Mouse (Mus musculus) spleen, postnatal 10 days (tissue): ENCODE data around the gene Nup155.
"Not testable (repeated sequence)": the region's sequence is repeated elsewhere in the genome, so short reads cannot be mapped to it uniquely, and the experiment has no call there.

Source experiments
- DNase-seq, 2 experiments: peaks; one replicate each; pipeline ENCODE4 v3.0.0; 2021 to 2022; ENCODE audit warnings: low spot score in 2 of 2

Gene Nup155

DNA sequence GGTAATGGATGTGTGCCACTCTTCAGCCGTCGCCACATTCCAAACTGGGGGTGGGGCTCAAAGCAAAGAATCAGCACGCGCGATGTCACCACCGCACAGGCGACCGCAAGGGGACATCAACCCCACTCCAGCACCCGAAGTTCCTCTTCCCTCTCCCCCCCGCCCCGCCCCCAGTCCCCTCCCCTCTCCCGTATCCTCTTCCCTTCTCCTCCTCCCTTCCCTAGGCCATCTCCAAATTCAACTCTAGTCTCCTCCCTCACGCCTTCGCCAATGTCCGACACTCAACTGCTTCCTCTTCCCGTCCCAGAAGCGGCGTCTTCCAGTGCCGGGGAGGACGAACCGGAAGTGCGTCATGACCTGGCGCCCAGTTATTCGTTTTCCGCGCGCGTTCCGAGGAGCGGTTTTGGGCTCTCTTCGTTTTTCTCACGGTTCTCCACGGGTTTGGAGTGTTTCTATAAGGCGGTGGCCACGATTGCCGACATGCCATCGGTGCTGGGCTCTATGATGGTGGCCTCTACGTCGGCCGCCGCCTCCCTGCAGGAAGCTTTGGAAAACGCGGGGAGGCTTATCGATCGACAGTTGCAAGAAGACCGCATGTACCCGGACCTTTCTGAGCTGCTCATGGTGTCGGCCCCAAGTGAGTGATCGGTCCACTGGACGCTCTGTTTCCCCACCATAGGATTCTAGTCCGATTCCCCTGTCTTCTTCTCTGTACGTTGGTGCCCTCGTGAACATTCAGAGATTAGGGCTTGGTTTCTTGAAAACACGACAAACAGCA, at the start of gene Nup155:
Nup155 (plus strand) TSS at position 308 of the 778 bp plus-strand sequence.
- DNase-seq, result peak; percentile 77 to 92

DNA sequence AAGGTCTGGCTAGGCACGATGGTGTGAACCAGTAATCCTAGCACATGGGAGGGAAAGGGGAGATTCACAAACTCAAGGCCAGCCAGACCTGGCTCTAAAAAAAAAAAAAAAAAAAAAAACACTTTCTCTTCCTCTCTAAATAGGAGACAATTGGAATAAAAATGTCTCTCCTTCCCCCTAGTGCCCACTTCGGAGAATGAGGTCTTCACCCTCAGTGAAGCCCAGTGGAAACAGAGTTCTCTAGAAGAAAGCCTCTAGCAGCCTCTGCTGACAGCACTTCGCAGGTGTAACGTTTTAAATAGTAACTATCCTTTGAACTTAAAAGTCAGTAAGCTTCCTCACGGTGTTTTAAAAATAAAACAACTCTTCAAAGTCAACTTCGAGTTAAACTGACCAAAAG, 43.9 kb upstream of the Nup155 start:
- no peak for DNase-seq

DNA sequence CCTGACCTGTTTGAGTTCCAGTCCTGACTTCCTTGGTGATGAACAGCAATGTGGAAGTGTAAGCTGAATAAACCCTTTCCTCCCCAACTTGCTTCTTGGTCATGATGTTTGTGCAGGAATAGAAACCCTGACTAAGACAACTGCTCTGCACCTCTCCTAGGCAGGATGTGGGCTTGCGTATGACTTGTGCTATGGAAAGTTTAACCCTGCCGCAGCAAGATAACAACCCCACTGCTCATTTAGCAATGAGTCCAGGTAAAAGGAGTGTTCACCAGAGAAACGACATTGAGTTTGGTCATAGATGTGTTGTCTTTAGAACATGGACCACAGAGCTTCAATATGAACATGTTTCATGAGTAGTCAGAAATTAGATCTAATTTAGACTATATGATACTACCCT, 35.9 kb upstream of the Nup155 start:
- DNase-seq, result not testable (repeated sequence)

DNA sequence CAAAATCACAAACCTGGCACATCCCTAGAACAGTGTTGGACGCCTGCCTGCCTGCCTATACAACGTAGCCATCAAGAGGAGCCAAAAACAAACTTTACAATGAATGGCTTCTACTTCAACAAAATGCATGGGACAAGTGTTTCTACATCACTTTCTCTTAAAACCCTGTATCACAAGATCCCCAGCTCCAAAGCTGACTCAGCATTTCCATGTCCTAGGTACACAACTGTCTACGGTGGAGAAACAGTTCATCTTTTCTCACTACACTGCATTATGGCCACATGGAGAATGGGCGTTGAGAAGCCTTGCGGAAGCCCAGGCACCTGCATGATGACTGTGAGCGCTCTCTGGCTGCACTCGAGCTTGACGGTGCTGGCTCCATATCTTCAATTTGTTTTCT, 26.9 kb upstream of the Nup155 start:
- DNase-seq, result no peak

DNA sequence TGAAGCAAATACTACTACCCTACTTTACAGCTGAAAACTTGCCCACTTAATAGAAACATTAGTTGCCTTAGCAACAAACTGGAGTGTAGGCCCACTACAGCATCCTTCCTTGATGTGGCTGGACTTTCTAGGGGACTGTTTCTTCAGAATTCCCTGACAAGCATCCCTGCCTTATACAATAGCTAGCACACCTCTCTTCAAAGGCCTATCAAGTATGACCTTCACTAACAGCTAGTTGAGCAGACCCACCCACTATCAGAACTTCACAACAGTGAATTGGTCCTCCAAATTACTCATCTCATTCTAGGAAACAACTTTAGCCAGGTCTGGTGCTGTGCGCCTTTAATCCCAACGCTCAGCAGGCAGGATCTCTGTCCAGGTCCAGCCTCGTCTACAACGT, 21.8 kb upstream of the Nup155 start:
- no peak for DNase-seq

DNA sequence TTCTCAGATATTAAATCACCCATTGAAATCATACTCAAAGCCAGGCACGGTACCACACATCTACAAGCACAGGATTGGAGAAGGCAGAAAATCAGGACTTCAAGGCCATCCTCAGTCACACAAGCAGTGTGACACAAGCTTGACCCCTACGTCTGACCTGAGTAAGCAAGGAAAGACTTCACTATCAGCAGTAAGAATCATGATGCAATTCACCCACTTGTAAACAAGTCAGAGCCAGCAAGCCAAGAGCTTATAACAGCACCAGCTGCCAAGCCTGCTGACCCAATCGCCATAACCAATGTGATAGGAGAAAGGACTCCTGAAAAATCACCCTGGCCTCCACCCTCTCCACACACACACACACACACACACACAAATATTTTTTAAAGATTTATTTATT, 20.4 kb upstream of the Nup155 start:
- no peak for DNase-seq

DNA sequence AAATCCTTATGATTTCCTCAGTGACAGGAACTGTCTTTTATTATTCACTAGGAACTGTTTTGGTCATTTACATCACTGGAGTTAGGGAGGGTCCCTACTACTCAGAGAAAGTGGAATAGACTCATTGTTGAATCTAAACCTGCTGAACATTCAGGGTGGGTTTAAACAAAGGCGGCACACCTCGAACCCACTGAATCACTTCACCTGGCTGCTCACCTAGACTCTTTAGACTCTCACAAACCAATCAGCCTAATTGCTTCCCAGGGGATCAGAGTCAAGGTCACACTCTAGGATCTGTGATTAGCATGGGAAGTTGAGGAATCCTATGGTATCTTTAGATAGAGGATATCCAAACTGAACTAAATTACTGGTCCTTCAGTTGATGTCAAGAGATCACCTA, 18.4 kb upstream of the Nup155 start:
- no peak for DNase-seq

DNA sequence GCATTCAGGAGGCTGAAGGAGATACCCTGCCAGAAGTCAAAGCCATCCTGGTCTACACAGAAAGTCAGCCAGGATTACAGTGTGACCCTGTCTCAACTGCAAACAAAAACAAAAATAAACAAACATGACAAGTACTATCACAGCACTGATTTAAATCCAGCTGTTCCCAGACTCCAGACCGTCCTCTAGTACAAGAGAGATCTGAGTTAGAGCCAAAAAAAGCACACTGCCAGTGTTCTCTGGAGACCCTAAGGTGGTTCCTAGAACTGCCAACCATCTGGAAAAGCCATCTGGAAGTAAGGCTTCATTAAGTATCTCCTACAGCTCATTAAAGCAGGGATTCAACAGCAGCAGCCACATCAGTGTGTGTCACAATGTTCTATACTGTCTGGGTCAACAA, 16.4 kb upstream of the Nup155 start:
- not testable (repeated sequence) for DNase-seq

DNA sequence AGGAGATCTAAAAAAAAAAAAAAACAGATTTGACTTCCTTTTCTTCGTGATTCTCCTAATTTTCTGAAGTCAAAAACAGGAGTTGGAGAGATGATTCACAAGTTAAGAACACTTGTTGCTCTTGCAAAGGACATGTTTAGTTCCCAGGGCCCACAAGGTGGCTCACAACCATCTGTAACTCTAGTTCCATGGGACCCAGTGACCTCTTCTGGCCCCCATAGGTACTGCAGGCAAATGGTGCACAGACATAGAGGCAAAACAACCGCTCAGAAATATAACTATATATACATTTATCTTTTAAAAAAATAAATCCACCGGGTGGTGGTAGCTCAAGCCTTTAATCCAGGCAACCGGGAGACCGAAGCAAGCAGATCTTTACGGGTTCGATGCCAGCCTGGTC, 11.2 kb upstream of the Nup155 start:
- peak; percentile 74 to 90 for DNase-seq

DNA sequence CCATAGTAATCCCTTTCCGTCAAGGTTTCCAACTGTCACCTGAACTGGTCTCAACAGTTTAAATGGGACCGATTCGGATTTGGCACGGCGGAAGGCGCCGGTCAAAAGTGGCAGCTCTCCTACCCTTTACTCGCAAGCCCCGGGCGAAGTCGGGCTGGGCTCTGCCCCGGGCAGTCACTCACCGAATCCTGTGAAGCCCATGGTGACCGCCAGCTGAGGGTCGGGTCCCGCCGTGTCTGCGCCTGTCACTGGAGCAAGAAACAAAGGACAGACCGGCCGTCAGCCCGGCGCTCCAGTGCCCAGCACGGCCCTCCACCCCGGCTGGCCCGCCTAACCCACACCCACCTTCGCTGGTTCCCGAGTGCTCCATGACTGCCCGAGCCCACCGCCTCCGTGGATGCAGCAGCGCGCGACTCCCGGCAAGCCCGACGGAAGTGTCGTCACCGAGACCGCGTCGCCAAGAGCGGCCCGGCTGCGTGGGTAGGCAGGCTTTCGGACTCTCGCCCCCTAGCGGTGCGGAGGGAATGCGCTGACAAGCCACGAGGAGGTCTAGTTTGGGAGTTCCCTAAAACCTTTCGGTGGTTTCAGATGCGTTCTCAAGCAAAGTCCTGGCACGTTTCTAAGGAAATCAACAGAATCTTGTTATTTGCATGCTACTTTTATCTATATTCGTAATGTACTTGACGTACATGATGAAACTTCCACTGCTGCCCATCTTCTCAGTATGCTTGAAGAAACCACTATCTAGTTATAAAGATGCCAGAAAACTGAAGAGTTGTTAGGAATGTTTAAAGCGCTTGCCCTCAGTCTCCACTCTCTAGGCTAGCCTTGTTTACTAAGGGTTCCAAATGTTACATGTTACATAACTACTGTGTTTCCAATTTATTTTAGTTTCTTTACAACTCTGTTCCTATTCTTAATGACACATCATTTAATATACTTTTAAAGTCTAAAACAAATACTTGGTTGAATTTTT, 10.0 kb upstream of the Nup155 start, which contains the start of gene Wdr70:
Wdr70 (minus strand) TSS at position 436 of the 976 bp plus-strand sequence.
- DNase-seq, result peak; percentile 98 to 99

DNA sequence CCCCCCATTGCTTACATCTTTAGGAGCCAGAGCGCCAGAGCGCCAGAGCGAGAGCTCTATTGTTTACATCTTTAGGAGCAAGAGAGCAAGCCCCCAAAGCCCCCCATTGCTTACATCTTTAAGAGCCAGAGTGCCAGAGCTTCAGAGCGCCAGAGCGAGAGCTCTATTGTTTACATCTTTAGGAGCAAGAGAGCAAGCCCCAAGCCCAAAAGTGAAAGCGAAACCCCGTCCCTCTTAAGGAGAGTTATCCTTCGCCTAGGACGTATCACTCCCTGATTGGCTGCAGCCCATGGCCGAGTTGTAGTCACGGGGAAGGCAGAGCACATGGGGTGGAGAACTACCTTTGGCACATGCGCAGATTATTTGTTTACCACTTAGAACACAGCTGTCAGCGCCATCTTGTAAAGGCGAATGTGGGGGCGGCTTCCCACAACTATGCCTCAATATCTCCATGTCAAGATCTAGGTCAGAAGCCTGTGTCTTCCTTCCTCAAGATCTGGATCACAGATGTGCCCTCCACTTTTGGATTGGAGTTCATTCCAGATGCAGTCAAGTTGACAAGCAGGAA, 7.0 kb upstream of the Nup155 start:
- not testable (repeated sequence) for DNase-seq

DNA sequence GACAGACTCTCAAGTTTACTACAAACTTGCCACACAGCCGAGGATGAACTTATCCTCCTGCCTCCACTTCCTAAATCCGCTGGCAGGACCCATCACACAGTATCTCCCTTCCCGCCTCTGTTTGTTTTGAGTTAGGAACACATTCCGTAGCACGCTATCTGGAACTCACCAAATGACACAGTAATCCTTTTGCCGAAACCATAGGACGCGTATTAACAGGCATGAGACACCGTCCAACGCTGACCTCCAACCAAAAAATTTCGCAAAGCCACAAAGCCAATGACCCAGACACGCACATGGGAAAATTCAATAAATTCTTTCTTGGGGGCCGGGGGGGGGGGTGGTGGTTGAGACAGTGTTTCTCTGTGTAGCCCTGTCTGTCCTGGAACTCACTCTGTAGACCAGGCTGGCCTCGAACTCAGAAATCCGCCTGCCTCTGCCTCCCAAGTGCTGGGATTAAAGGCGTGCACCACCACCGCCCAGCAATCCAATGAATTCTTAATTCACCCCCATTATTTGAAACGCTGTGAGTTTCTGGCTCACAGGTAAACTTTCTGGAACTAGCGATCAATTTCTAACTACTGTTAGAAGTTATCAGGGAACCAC, 610 bp upstream of the Nup155 start:
- no peak for DNase-seq

DNA sequence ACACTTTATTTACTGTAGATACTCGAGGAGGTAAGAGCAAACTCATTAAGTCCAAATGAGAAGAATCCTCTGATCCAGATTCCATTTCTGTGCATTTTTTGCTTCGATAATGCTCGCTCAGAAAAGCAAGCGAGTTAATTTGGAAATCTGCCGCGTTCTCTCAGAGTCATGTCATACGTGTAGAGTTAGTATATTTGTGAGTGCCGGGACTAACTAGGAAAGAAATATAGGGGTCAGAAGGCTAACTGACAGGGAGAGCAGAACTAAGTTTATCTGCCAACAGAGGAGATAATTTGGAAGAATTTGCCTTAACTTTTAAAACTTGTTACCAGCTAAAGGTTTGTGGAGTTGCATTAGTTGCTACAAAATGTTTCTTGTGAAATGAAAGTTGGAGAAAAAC, 709 bp downstream of the Nup155 start:
- no peak for DNase-seq

DNA sequence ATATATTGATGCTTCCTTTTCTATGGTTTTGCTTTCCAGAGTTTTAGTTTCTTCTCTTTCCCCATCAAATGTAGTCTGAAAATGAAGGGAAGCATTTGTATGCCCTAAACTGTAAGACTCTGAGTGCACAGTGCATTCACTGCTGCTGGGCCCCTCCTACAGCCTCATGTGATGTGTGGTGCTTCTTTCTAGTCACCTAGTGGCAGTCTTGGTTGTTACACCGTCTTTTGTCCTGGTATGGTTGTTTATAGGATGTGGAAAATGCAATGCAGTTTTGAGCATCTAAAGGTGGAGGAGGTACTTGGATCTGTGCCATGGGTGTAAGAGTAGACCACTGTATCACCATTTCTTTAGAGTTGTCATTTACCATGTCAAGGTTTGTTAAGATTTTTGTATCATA, 20.2 kb downstream of the Nup155 start:
- DNase-seq, result no peak

DNA sequence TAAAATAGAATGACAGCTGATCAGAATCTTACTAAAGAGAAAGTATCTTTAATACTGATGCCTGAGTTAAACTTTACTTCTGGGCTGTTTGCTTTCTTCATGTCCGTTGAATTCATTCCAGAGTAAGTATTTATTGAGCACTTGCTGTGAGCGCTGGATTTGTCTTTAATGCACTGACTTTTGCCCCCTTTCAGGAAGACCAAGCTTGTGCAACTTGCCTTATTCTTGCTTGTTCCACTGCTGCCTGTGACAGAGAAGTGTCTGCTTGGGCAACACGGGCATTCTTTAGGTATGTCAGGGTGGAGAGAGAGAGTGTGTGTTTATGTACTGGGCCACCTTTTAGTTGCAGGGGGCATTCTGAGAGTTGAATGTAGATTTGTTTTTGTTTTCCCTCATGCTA, 22.2 kb downstream of the Nup155 start:
- DNase-seq, result no peak

DNA sequence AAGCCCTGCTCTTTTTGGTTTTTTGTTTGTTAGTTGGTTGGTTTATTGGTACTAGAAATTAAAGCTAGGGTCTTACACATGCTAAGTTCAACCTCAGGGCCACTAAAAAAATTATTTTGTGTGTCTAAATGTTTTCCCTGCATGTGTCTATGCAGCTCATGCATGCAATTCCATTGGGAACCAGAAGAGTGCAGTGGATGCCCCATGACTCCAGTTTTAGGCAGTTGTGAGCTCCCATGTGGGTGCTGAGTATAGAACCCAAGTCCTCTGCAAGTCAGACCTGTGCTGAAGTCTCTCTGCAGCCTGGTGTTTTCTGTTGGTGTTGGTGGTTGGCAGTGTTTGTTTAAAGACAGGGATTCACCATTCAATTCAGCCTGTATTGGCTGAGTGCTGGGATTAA, 22.7 kb downstream of the Nup155 start:
- no peak for DNase-seq

DNA sequence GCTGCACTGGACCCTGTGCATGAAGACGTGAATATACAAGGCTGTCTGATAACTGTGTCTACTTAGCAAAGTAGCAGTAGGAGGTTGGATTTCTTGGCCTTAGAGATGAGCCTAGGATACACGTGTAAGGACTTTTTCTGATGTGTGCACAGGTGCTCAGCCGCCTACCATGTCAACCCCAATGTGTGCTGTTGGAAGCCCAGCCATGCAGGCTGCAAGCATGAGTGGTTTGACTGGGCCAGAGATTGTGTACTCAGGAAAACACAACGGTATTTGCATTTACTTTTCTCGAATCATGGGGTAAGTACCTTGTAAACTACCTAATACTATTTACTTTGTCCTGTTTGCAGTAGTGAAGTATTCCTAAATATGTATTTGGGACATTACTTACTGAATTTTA, 26.5 kb downstream of the Nup155 start:
- no peak for DNase-seq

DNA sequence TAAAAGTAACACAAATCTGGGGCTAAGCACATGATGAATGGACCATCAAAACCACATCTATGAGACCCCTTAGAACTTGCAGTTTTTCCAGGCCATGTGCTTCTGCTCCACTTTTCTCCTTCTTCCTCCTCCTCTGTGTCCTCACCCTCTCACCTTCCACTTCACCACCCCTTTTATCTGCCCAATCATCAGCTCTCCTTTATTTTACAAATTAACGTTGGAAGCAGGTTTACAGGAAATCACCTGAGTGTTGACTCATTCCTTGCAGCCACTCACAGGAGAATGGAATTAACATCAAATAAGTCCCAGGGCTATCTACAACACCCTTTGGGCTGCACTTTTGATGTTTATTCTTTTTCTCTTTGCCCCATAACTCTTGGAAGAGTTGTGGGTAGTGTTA, 52.8 kb downstream of the Nup155 start:
- no peak for DNase-seq

DNA sequence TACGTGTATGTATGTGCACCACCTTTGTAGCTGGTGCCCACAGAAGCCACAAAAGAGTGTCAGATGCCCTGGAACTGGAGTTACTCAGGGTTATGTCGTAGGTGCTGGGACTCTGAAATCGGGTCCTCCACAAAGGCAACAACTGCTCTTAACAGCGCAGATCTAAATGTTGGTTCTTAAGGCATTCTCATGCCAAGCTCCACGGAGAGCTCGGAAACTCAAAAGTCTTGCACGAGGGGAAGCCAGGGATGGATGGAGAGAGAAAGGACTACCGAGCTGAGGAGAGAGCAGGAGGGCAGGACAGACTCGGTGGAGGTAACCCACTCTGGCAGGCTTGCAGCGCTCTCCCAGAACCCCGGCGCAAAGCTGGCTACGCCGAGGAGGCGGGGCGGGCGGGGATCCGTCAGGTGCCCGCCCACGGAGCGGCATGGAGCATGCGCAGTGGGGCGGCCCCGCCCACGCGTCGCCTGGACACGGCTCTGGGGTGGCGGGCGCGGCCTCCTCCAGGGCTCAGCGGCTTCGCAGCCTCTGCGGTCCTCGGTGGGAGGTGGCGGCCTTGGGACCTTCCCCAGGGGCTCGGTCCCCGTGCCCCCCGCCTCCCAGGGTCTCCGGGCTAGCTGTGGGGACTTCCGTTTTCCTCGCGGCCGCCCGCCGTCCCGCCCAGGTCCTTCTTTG, 59.7 kb downstream of the Nup155 start, which contains the start of gene Cplane1:
Cplane1 (plus strand) TSS at position 516 of the 675 bp plus-strand sequence.
- DNase-seq, result peak; percentile 92 to 95

DNA sequence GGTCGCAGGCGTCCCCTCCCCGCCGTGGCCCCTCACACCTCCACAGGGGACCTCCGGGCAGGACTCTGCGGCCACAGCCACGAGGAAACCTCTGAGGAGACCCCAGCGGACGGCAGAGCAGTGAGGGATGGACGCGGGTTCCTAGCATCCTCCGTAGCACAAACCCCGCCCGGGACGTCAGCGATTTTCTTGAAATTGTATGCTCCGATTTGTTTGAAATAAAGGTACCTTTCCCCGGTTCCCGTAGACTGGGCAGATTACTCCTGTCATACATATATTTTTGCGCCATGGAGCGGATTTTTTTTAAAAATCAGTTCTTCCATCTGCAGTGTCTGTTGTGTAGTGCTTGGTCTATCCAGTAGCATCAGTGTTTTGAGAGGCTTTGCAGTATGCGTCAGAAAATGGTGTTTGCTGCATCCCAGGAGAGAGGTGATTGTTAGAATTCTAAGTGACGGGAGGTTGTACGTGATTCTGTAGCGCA, 60.2 kb downstream of the Nup155 start:
- no peak for DNase-seq

DNA sequence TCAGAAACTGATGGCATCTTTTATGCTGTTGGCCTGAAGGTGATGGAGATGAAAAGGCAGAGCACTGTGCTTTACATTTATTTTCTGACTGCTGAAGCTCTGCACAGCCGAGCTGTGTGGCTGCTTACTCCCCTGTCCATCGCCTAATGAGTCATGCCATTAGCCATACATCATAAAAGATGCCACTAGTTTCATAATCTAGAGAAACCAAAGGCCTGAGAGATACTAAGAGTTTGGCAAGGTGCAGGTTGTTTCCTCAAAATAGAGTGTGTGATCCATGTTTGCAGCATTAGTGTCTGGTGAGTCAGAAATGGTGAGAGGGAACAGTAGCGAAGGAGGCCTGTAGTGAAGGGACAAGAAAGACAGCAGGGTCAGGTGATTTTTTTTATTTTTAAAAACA, 80.5 kb downstream of the Nup155 start:
- no peak for DNase-seq
